Mouse (Mus musculus) limb, embryonic 15.5 days (tissue): ENCODE measurements around the gene Slc25a21. TPM values are rescaled to one million over a fixed set of nuclear protein-coding genes. Genes with fewer than 3 reads are reported as not detected.

Experiments used
- ATAC-seq: fragments of 200-750 bp; cut with Nextera tagmentation; 2 replicates; pipeline ENCODE4 v1.8.0; 2017; ENCODE audit warnings: low read depth, moderate TSS enrichment; ENCODE audit not compliant: insufficient number of reproducible peaks, low FRiP score, low TSS enrichment
- H3K27ac ChIP-seq: fragments of 300-500 bp; sonication (generic); 2 replicates; pipeline ENCODE4 v1.5.1; 2015; ENCODE audit warnings: moderate library complexity, mild to moderate bottlenecking, inconsistent platforms
- H3K27me3 ChIP-seq: fragments of 300-500 bp; sonication (generic); 2 replicates; pipeline ENCODE4 v1.6.1; 2015; ENCODE audit warnings: inconsistent platforms
- H3K36me3 ChIP-seq: fragments of 300-500 bp; sonication (generic); 2 replicates; pipeline ENCODE4 v1.6.1; 2015; ENCODE audit warnings: inconsistent platforms
- H3K4me1 ChIP-seq: fragments of 300-500 bp; sonication (generic); 2 replicates; pipeline ENCODE4 v1.6.1; 2015; ENCODE audit warnings: inconsistent platforms
- H3K4me2 ChIP-seq: fragments of 300-500 bp; sonication (generic); 2 replicates; pipeline ENCODE4 v1.6.1; 2015; ENCODE audit warnings: mild to moderate bottlenecking, inconsistent platforms
- H3K4me3 ChIP-seq: fragments of 300-500 bp; sonication (generic); 2 replicates; pipeline ENCODE4 v1.5.1; 2015; ENCODE audit warnings: mild to moderate bottlenecking, inconsistent platforms
- H3K9ac ChIP-seq: fragments of 300-500 bp; sonication (generic); 2 replicates; pipeline ENCODE4 v1.6.1; 2015; ENCODE audit warnings: inconsistent platforms
- H3K9me3 ChIP-seq: fragments of 300-500 bp; sonication (generic); 2 replicates; pipeline ENCODE4 v1.6.1; 2016; ENCODE audit warnings: inconsistent platforms
- WGBS: fragments of 180-500 bp; shearing (Covaris S2); methylation state at CpG from one replicate; pipeline ENCODE4 v1.1.7; 2015; 5-methylcytosine and 5-hydroxymethylcytosine counted together
- polyA plus RNA-seq: library from polyadenylated mRNA; unstranded; fragments of >200 nt; fragmentation: Nextera tagmentation; extraction: Ambion mirVana; gene quantifications from 2 replicates; pipeline ENCODE4 v1.2.1, GENCODE M21; 2015

Gene Slc25a21
- polyA plus RNA-seq, 1 experiment from 2014 or later, result 0.40 TPM

DNA sequence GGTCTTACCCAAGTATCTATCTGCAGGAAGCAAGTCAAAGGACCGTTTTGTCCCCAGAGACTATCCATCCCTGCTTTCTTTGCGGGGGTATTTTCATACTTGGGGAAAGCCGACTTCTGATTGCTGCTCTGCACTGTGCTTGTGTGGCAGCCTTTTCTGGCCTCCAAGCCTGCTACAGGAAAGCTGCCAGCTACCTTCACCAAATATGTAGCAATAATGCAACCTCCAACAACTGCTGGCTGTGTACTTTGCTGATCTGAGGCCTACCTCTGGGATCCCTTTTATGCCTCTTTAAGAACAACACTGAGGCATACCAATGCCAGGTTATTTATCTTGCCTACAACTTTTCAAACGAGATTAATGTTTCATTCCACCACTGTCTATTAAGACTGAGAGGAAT, 408.0 kb downstream of the Slc25a21 start:
- Histone ChIP-seq H3K27ac (no peak overlapping the region), H3K36me3 (no peaks in the 10 kb centered on the region), H3K4me3 (no peak overlapping the region), H3K9me3 (no peaks in the 10 kb centered on the region), H3K4me2 (no peak overlapping the region), H3K9ac (no peak overlapping the region), H3K4me1 (peaks cover 5% of the 10 kb centered on the region), H3K27me3 (no peaks in the 10 kb centered on the region)
- 63% methylated on average over 4 of the region's 4 CpGs for WGBS
- no peak for ATAC-seq

DNA sequence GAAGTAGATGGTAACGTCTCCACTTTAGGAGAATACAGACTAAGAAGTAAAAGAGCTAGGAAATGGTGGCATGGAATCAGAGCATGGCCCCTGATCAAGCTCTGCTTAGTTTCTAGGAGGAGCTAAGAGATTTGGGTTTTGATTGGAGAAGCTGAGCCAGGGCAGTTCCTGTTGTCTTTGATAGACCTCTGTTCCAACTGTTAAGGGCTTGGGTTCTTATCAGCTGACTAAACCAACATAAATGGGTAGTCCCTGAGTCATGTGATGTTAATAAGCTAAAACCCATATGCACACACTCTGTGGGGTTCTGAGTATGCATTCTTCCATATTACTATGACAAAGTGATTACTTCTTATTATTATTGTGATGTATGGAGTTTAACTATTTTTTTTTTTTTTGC, 412.0 kb downstream of the Slc25a21 start:
- Histone ChIP-seq H3K4me1 (no peaks in the 10 kb centered on the region), H3K4me2 (no peak overlapping the region), H3K36me3 (no peaks in the 10 kb centered on the region), H3K27ac (no peak overlapping the region), H3K27me3 (no peaks in the 10 kb centered on the region), H3K9me3 (no peaks in the 10 kb centered on the region), H3K4me3 (no peak overlapping the region), H3K9ac (no peak overlapping the region)
- WGBS, result 75% methylated on average over 1 of the region's 1 CpGs
- no peak for ATAC-seq

DNA sequence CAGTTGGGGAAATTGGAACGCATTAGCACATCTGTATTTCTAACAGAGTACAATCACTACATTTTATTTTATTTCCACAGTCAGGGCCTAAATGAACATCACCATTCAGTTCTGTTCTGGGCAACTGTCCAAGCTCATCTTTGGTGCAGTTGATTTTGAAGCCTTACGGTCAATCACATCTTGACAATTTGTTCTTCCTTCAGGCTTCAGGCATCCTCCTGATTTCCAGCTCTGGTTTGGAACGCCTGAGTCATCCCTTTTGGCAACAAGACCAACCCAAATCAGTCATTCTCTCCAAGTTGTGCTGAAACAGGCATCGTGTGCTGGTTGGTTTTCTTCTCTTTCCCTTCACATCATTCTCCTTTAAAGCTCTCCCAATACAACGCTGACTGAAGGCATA, 416.1 kb downstream of the Slc25a21 start:
- no peak overlapping the region for H3K27ac ChIP-seq
- no peak overlapping the region for H3K4me2 ChIP-seq
- H3K9ac ChIP-seq, result no peak overlapping the region
- H3K4me1 ChIP-seq, result no peaks in the 10 kb centered on the region
- 59% methylated on average over 5 of the region's 5 CpGs for WGBS
- no peak overlapping the region for H3K4me3 ChIP-seq
- ATAC-seq, result no peak
- H3K27me3 ChIP-seq, result no peaks in the 10 kb centered on the region
- no peaks in the 10 kb centered on the region for H3K36me3 ChIP-seq
- no peaks in the 10 kb centered on the region for H3K9me3 ChIP-seq

DNA sequence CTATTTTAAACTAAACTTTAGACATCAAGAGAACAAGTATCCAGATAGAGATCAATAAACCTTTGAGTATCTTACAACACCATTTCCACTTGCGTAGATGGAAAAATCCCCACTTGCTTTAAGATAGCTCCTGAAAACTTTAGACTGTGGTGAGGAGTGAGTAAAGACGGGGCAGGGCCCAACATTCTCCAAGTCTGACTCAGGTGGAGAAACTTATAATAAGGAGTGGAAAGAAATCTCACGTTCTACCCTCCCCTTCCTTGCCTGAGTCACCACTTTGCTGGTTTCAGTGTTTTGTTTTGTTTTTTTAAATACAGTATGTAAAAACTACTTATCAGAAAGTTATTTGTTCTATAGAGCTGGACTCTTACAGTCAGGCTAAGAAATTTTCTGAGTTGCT, 417.7 kb downstream of the Slc25a21 start:
- Histone ChIP-seq H3K9me3 (no peaks in the 10 kb centered on the region), H3K4me1 (no peaks in the 10 kb centered on the region), H3K4me2 (no peak overlapping the region), H3K4me3 (no peak overlapping the region), H3K9ac (no peak overlapping the region), H3K27me3 (no peaks in the 10 kb centered on the region), H3K36me3 (no peaks in the 10 kb centered on the region), H3K27ac (no peak overlapping the region)
- WGBS, result 75% methylated on average over 3 of the region's 3 CpGs
- ATAC-seq, result no peak

DNA sequence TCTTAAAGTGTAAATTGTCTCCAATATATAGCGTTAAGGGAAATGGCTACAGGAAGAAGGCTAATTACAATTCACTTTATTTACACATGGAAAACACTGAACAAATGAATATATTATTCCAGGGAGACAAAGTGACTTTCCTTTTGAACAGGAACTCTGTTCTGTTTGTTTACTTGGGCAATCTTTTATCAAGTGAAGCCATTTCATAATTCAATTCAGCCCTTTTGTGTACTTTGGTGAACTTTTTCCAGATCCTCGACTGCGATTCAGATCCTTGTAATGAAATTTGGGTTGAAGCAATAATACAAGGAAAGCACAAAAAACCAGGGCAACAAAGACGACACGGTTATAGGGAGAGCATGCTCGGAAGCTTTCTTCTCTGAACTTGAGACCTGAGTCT, 423.3 kb downstream of the Slc25a21 start:
- Histone ChIP-seq H3K27me3 (no peaks in the 10 kb centered on the region), H3K4me1 (no peaks in the 10 kb centered on the region), H3K4me2 (no peak overlapping the region), H3K36me3 (no peaks in the 10 kb centered on the region), H3K4me3 (no peak overlapping the region), H3K9me3 (no peaks in the 10 kb centered on the region), H3K9ac (no peak overlapping the region), H3K27ac (no peak overlapping the region)
- no peak for ATAC-seq
- WGBS, result 65% methylated on average over 6 of the region's 6 CpGs

DNA sequence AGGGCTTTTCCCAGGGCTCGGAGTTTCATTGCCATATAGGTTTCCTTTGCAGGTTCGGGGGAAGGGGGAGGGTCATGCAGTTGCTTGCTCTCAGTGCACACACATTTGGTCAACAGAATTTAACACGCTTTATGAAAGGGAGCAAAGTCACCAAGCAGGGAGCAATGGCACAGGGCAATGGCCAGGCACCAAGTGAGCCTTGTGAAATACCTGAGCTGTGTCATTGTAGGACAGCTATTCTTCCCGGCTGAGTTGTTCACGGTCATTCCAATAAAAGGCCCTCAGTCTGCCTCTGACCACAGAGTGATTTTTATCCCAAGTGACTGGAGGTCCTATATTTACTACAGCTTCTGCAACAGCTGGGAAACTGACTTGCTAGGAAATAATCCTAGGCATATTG, 427.9 kb downstream of the Slc25a21 start:
- Histone ChIP-seq H3K4me1 (no peaks in the 10 kb centered on the region), H3K27me3 (no peaks in the 10 kb centered on the region), H3K4me2 (no peak overlapping the region), H3K9me3 (no peaks in the 10 kb centered on the region), H3K27ac (no peak overlapping the region), H3K4me3 (no peak overlapping the region), H3K36me3 (no peaks in the 10 kb centered on the region), H3K9ac (no peak overlapping the region)
- no peak for ATAC-seq
- whole genome bisulfite sequencing, result 70% methylated on average over 5 of the region's 5 CpGs

DNA sequence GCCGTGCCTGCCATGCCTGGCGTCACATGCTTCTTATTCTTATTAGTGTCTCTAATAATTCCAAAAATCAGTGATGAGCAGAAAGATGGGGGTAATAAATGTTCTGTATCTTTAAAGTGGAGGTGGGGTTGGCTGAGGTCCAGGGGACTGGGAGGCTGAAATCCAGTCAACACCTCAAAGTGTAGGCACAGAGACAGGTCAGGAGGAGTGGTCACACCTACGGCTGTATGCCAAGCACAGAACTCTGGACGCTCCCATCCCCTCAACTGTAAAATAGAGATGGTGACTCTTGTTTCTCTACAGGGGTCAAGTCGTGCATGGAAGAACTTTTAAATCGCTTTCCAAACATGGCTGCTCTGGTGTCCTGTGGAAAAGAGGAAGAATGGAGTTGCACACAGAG, 429.8 kb downstream of the Slc25a21 start:
- no peaks in the 10 kb centered on the region for H3K36me3 ChIP-seq
- no peaks in the 10 kb centered on the region for H3K27me3 ChIP-seq
- H3K4me3 ChIP-seq, result no peak overlapping the region
- no peak overlapping the region for H3K27ac ChIP-seq
- no peaks in the 10 kb centered on the region for H3K4me1 ChIP-seq
- no peaks in the 10 kb centered on the region for H3K9me3 ChIP-seq
- H3K9ac ChIP-seq, result no peak overlapping the region
- no peak overlapping the region for H3K4me2 ChIP-seq
- WGBS, result 69% methylated on average over 6 of the region's 6 CpGs
- no peak for ATAC-seq

DNA sequence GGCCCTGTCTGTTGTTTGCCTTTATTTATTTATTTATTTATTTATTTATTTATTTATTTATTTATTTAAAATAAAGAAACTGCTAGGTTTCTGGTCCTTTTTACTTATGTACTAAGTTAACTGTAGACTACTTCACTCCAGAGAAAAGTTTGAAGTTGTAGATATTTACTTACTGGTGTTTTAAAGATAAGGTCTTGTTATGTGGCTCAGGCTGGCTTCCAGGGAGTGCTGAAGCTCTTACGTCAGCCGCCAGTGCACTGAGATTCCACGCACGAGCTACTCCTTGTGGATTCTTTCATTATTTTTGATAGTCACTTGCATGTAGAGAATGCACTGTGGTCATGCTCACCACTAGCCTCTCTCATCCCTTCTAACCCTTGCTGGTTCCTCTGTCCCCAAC, 460.2 kb downstream of the Slc25a21 start:
- H3K4me2 ChIP-seq, result no peak overlapping the region
- H3K9me3 ChIP-seq, result no peaks in the 10 kb centered on the region
- H3K9ac ChIP-seq, result no peak overlapping the region
- H3K4me3 ChIP-seq, result no peak overlapping the region
- H3K27me3 ChIP-seq, result no peaks in the 10 kb centered on the region
- no peaks in the 10 kb centered on the region for H3K4me1 ChIP-seq
- H3K36me3 ChIP-seq, result no peaks in the 10 kb centered on the region
- 86% methylated on average over 4 of the region's 4 CpGs for WGBS
- H3K27ac ChIP-seq, result no peak overlapping the region
- ATAC-seq, result no peak

DNA sequence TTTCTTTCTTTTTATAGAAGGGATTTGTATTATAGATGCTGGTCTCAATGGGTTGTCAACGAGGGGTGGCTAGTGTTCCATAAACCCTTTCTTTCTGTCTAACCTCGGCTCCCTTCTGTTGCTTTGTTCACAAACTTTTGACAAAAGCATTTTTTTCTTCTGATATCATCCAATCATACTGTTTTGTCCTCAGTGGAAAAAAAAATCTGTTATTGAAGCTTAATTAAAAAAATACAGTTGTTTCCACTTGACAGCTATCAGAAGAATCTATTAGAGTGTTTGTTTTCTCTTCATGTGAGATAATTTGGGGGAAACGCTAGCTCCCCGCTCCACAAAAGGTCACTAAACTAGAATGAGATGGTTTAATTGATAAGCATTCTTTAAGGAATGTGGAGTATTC, 469.6 kb downstream of the Slc25a21 start:
- no peaks in the 10 kb centered on the region for H3K9me3 ChIP-seq
- no peaks in the 10 kb centered on the region for H3K36me3 ChIP-seq
- no peak for ATAC-seq
- H3K4me3 ChIP-seq, result no peak overlapping the region
- 65% methylated on average over 4 of the region's 4 CpGs for WGBS
- no peak overlapping the region for H3K9ac ChIP-seq
- H3K4me2 ChIP-seq, result no peak overlapping the region
- no peaks in the 10 kb centered on the region for H3K27me3 ChIP-seq
- H3K27ac ChIP-seq, result no peak overlapping the region
- H3K4me1 ChIP-seq, result no peaks in the 10 kb centered on the region

DNA sequence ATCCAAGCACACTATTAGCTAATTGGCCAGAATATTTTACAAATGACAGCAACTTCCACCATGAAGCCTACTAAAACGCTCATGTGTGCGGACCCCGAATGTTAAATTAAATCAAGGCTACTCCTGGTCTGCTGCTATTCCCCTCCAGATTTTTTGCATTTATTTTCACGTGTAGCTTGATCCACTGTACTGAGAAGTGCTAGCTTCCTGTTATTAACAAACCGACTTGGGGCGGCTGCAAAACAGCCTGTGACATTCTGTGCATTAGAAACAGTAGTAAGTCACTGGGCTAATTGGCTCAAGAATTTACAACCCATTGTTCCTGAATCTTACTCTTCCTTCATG, 478.6 kb downstream of the Slc25a21 start:
- Histone ChIP-seq H3K4me2 (0 out of 2 replicates have a peak overlapping the region, but pooled peaks have one; percentile 12), H3K9me3 (no peaks in the 10 kb centered on the region), H3K27ac (no peak overlapping the region), H3K9ac (no peak overlapping the region), H3K27me3 (peaks cover 4% of the 10 kb centered on the region; the same call in 1 of the 2 replicates), H3K4me1 (0 out of 2 replicates have a peak, but pooled peaks cover 3% of the 10 kb centered on the region), H3K4me3 (no peak overlapping the region), H3K36me3 (no peaks in the 10 kb centered on the region)
- no peak for ATAC-seq
- WGBS, result 15% methylated on average over 6 of the region's 6 CpGs

DNA sequence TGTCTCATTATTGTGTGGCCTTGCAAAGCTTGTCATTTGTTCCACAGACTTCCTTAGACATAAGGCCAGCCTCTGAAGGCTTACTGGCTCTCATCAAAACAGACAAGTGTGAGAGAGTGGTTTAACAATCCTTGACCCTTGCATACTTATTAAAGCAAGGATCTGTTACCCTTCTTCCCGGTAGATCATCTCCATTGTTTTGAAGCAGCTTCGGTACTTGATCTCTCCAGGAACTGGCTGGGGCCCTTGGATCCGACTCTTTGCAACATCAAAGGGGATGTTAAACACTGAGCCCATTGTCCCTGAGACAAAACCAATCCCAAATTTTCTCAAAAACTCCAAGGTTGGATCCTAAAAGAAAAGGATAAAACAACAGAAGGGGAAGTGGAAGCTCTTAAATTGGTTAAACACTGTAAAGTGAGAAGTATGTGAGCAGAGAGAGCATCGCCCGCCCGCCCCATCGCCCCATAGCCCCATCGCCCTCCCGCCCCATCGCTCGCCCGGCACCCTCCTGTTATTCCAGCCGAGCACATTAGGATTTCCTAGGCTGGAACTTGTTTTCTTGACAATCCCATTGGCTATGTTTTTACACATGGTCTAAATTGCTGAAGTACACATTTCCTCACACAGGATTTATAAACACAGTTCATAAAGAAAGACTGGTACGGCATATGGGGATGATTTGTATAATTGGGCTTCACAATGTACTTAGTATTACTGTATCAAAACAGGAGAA, 479.1 kb downstream of the Slc25a21 start:
- Histone ChIP-seq H3K27me3 (peaks cover 4% of the 10 kb centered on the region; the same call in 1 of the 2 replicates), H3K4me1 (0 out of 2 replicates have a peak, but pooled peaks cover 3% of the 10 kb centered on the region), H3K9ac (no peak overlapping the region), H3K4me2 (peak overlapping the region; percentile 12; the same call in 1 of the 2 replicates), H3K36me3 (no peaks in the 10 kb centered on the region), H3K27ac (no peak overlapping the region), H3K4me3 (no peak overlapping the region), H3K9me3 (no peaks in the 10 kb centered on the region)
- ATAC-seq, result no peak
- WGBS, result 20% methylated on average over 14 of the region's 14 CpGs

DNA sequence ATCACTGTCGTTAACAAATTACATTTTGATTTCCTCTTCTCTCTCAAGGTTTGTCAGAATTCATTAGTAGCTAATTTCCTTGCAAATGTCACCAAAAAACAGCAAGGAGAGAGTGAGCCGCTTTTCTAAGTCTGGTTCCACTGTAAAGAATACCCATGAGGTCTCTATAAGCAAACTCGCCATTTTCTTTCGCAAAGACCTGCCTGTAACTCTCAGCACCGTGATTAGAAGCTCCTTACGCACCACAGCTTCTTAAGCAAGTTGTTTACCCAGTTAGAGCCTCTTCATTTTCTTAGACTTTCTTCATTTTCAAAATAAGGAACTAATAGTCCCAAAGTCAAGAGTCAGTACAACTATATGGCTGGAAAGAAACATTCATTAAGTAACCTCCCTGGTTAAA, 496.3 kb downstream of the Slc25a21 start:
- no peaks in the 10 kb centered on the region for H3K9me3 ChIP-seq
- H3K36me3 ChIP-seq, result no peaks in the 10 kb centered on the region
- H3K4me2 ChIP-seq, result no peak overlapping the region
- H3K9ac ChIP-seq, result no peak overlapping the region
- ATAC-seq, result no peak
- no peak overlapping the region for H3K4me3 ChIP-seq
- 17% methylated on average over 6 of the region's 6 CpGs for WGBS
- peaks cover 22% of the 10 kb centered on the region for H3K4me1 ChIP-seq
- no peak overlapping the region for H3K27ac ChIP-seq
- H3K27me3 ChIP-seq, result peaks cover 57% of the 10 kb centered on the region
